Mouse (Mus musculus) NIH3T3 (cell line): Measurements from ENCODE around the gene Ccdc171.
A peak's percentile ranks its signal among the peaks of the same experiment; 100 is the strongest.
"Not testable (repeated sequence)": the region's sequence is repeated elsewhere in the genome, so short reads cannot be mapped to it uniquely, and the experiment has no call there.

Experiments
- DNase-seq: peaks from one replicate; pipeline ENCODE4 v3.0.0-alpha.2; 2012; ENCODE audit warnings: low read depth

Ccdc171 gene

DNA sequence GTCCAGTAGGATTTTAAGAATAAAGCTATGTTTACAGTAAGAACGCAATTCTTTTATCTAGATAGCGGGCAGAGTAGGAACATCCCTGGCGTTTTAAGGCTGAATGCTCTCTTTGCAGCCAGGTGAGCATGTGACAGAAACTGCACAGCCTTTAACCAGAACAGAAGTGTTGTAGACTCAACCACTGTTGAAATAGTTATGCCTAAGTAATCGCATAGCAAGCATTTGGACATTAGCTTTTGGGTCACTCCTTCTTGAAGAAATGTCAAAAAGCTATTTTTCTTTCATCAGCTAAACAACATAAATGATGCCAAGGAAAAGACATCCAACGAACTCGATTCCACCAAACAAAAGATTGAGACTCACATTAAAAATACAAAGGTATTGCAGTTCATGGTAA is 131.7 kb downstream of the Ccdc171 start:
- no peak for DNase-seq

DNA sequence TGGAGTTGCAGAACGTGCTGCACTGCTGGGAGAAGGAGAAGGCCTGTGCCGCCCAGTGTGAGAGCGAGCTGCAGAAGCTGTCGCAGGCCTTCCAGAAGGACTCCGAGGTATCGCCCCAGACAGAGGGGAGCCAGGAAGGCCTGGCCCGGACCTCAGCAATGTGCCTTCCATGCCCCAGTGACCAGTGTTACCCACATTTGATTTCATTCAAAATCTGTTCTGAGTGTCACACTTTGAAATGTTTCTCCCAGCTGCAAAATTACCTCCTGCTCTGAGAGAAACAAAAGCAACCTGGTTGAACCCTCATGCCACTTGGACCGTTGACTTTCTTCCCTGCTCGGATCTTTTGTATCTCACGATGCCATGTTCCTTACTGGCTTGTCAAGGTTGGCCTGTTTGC is 133.1 kb downstream of the Ccdc171 start:
- no peak for DNase-seq

DNA sequence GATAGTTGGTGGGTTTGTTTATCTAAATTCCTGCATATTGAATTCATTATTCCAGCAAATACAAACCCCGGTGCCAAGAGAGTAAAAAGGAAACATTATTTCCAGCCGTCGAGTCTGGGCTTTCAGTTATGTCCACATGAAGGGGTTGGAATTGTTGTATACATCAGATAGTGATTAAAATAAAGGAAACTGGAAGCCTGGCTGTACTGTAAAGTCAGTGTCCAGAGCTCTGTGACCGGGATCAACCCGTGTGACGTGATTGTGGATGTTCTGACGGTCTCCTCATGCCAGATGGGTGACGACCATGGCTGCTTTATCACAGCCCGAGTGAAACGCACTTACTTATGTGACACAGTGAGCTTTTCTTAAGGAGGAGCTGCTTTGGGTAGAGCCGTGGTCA is 134.1 kb downstream of the Ccdc171 start:
- peak; percentile 60 for DNase-seq

DNA sequence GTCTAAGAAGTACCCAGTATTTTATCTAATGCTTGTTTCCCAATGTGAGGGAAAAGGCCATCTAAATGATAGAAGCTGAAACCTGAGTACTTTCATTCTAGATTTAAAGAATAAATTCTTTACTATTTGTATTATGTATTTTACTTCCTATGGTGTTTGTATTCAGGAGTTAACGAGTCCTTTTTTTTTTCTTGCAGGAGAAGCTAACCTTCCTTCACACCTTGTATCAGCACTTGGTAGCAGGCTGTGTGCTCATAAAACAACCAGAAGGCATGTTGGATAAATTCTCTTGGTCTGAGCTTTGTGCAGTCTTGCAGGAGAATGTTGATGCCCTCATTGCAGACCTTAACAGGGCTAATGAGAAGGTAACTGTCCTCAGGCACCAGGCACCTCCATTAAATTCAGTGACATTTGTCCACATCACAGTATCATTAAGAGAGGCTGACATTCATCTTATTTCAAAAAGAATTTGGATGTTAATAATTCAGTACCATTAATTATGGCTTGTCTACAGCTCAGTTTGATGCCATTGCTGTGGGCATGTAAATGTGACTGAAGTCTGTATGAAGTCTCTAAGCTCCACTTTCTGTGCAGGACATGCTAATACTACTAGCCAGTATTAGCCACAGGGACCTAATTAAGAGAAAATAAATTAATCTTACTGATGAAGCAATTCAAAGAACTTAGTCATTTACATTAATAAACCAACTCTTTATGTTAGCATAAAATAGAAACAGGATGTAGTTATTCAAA is 136.3 kb downstream of the Ccdc171 start:
- DNase-seq = no peak

DNA sequence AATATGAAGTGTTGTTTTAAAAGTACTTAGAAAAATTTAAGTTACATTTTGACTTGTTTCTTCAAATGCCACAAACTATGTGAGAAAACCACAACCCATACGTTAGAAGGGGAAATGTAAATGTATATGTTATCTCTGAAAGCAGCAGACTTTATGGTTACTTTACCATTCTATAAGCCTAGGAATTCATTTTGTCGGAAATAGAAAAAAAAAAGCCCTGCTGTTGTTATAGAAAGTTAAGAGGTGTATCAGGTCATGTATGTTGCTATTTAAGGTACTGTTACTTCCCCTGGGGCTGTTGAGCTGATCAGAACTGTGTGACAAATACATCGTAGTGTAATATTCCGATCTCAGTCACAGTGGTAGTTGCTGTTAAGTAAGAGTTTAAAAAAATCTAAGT is 137.0 kb downstream of the Ccdc171 start:
- no peak for DNase-seq

DNA sequence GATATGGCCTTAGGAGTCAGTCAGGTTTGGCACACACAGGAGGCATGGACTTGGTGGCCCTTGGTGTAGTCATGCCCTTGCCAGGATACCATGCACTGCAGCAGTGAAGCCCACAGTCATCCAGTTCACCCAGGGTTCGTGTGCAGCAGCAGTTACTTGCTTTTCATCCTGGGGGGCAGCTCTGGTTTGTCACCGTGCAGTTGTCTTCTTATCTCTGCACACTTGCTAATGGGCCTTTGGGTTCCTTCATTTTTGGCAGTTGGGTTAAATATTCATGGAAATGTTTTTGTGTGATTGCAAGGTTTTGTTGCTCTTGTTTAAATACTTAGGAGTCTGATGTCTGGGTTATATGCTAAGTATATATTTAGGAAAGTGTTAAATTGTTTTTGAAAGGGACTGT is 144.2 kb downstream of the Ccdc171 start:
- no peak for DNase-seq

DNA sequence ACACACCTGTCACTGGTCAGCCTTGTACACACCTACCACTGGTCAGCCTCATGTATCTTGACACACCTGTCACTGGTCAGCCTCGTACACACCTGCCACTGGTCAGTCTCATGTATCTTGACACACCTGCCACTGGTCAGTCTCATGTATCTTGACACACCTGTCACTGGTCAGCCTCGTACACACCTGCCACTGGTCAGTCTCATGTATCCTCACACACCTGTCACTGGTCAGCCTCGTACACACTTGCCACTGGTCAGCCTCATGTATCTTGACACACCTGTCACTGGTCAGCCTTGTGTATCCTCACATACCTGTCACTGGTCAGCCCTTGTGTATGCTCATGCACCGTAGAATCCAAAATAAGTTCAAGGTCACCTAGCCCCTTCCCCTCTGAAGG is 150.0 kb downstream of the Ccdc171 start:
- DNase-seq = not testable (repeated sequence)

DNA sequence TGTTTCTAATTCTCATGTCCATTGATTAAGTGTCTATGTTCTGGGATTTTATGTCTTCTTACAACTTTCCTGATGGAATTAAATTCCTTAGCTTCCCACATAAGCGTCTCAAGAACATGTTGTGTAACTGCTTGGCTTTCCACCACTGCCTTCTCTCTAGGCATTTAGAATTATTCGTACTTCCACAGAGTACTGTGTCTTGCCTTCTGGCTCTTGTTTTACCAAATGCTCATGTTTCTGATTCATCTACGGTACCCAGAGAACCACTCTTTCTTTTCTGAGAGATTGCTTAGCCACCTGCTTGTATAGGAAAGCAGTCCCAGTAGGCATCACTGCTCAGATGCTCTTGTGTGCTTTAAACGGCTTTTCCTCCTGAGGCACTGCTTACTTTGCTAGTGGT is 151.1 kb downstream of the Ccdc171 start:
- DNase-seq = no peak

DNA sequence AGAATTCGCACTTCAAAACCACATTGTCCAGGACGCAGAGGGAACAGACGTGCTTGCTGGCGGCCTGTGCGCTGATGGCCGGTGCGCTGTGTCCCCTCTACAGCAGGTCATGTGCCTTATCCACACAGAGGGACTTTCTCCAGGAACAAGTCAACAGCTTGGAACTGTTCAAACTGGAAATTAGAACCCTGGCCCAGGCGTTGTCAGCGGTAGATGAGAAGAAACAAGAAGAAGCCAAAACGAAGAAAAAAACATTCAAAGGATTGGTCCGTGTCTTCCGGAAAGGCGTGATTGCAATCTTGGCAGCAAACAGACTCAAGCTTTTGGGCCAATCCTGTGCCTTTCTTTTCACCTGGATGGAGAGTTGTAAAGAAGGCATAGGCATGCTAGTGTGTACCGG is 155.7 kb downstream of the Ccdc171 start:
- DNase-seq = no peak

DNA sequence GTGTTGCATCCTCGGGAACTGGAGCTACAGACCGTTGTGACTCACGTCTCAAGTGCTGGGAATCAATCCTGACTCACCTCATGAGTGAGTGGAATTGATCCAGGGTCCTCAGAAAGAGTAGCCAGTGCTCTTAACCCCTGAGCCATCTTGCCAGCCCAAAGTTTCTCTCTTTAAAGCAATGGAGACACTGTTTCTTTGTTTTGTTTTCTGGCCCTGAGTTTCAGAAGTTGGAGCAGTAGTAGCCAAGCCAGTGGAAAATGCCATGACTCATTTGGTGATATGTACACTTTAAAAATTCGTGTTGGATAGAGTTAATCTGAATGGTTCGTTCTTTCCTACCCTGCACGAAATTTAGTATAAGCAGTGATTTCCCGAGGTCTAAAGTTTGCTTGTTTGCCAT is 157.5 kb downstream of the Ccdc171 start:
- DNase-seq = peak; percentile 68

DNA sequence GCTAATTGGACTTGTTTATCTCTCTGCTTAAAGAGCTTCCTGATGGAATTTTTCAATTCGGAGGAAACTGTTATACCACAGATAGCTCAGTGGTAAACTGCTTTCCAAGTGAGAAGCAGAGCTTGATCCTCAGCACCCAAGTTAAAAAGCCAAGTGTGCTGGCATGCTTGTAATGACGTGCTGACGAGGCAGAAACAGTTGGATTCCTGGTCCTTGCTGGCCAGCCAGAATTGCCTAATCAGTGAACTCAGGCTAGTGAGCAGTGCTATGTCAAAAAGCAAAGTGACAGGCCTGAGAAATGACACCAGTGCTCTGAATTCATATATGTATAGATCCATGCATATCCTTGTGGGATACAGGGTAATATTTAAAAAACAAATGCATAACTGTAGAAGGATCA is 174.8 kb downstream of the Ccdc171 start:
- DNase-seq = no peak

DNA sequence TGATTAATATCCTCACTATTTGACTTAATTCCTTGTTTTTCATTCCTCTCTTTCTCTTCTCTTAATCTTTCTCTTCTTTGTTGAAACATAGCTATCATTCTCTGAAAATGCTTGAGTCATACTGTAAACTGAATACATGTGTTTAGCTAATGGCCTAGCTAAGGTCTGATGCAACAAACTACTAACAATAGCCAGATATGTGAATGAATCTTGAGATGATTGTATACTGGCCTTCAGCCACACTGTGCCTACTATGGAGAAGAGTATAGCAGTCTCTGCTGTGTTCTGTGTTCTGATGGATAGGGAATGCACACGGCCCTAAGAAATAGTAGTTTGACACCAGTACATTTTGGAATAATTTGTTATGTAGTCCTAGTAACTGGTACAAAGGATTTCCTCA is 191.7 kb downstream of the Ccdc171 start:
- peak; percentile 82 for DNase-seq

DNA sequence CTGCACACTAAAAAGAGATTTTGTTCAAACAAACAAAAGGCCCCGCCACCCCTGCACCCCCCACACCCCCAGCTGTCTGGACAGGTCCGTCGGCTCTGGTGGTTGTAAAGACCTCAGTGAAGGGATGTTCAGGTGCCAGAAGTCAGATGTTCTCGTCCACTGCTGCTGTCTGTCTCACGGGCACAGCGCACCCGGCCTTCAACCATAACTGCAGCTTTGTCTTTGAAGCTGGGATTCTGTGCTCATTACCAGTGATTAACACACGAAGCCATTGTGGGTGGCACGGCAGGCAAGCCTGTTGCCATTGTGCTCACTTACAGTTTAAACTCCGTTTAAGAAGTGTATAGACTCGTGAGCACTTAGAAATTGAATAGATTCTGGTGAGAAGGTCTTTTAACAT is 194.5 kb downstream of the Ccdc171 start:
- no peak for DNase-seq

DNA sequence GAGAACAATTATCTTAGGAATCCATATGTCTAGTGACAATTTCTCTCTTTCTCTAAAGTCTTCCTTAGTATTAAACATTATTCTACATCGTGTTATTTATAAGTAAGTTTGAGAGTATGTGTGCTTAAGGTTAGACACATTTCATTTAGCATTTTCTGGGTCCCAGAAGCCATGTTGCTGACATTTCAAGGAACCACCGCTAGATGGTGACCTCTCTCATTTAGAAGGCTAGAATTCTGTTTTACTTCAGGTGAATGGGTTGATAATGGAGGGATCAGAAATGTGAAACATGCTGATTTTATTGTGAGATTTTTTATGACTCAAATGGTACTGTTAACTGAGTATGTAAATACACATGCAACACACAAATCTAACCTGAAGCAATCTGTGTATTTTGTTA is 199.8 kb downstream of the Ccdc171 start:
- DNase-seq = peak; percentile 72

DNA sequence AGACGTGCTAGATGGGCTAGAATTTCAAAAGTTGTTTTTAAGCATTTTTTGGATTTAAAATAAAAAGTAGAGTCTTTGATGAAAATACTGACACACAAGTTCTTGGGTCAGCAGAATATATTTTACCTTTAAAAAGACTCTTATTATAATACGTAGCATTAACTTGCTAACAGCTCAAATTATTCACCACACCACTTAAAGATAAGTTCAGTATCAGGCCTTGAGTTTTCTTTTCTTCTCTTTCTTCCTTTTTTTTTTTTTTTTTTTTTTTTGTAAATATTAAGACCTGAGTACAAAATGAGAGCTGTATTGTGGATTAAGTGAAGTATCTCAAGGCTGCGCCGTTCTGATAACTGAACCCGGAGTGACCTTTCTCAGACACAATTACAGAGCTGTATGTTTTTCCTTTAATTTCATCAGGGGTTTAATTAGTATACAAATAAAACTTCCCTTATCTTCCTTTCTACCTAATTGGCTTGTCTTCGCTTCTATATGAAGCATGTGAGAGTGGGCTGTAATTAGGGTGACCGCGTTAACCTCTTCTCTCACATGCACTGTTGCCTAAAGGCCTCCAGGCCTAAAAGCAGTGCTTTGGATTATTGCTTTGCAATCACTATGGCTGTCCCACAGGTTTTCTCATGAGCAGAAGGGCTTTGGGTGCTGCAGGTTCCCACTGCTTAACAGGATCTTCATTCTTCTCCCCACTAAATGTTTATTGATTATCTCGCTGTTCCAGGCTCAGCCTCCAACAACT is 214.0 kb downstream of the Ccdc171 start:
- DNase-seq = no peak

DNA sequence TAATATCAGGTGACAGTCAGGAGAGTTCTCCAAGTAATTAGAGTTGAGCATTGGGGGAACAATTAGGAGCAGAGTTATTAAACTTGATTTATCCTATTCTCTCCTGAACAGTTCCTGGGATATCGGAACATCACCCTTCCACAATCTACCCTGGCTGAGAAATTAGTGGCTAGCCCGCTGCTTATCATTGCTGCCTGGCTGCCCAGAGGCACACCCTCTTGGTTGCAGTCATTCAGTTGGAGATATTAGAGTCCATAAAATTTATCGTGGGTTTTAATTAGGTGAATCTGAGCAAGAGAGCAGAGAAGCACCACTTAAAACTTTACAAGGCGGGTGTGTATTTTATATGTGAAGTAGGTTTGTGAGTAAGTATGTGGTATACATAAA is 214.5 kb downstream of the Ccdc171 start:
- DNase-seq = no peak

DNA sequence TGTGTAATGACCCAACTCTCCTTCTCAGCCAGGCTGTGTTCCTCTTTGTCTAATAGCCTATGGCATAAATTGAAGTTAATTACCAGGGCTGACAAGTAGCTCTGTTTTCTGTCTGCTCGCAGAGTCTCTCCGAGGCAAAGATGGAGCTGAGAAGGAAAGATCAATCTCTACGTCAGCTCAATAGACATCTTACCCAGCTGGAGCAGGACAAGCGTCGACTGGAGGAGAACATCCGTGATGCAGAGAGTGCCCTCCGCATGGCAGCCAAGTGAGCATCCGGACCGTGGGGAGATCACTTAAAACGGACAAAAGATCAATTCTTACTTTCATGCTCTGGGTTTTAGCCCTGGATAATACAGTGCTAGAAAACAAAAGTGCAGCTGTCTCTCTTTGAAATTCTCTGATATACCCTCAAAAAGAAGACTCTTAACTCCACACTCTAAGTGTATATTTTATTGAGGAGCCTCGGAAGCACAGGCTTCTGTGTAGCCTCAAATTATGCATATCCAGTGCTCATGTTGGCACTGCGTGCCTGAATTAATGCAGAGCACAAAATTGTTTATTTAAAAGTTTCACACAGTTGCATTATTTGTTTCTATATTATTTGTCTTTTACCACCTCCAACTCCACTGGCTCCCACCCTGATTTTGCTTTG is 217.6 kb downstream of the Ccdc171 start:
- no peak for DNase-seq

DNA sequence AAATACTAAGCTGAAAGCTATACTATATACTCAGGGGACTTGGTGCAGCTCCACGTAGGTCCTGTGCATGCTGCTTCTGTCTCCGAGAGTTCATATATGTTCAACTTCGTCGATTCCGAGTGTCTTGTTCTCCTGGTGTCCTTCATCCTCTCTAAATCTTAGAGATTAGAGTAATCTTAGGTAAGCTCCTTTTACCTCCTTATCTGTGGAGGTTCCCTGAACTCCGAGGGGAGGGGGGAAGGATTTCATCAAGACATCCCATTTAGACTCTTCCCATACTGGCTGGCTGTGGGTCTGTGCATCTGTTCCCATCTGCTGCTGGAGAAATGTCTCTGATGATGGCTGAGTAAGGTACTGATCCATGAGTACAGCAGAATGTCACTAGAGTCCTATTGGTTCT is 249.8 kb downstream of the Ccdc171 start:
- no peak for DNase-seq

DNA sequence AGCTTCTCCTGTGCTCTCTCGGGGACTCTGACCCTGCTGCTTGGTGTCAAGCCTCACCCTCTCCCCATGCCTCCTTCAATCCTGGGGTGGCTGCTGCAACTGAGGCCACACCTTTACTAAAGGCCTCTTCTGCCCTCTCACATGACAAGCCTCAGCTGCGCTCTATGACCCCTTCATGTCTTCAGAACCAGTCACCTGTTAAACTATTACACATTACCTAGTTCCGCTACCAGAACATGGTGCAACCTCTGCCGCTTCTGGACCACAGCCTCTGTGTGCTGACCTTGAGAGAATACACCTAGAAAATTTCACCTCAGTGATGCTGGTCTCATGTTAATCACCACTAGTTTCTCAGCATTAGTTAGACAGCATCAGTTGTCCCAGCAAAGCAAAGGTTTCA is 254.7 kb downstream of the Ccdc171 start:
- DNase-seq = no peak

DNA sequence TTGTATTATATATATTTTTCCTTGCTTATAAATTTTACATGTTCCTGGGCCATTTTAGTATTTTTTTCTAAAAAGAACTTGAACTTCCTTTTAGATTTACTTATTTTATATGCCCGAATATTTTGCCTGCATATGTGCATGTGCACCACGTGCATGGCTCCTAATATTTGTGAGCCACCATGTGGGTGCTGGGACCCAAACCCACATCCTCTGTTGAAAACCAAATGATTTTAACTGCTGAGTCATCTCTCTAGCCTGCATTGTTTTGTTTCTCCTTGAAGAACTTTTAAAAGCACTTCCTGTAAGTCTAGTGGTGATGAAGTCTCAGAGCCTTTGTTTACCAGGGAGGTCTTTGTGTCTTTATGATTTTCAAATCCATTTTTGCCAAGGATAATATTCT is 259.8 kb downstream of the Ccdc171 start:
- no peak for DNase-seq

DNA sequence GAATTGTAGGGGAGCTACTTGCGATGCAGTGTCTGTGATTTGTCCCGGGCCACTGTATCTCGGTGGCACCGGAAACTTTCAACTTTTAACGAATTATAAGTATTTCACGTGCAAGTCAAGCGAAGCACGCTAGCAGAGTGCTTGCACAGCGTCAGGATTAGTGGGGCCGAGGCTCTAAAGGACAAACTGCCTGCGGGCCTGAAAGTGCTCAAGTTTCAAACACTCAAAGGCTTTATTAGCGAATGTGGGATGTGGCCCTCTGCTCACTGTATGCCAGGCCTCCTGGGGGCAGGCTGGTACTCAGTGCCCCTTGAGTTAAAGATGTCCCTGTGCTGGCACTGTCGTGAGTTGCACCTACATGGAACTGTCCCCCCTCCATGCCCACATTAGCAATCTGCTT is 266.5 kb downstream of the Ccdc171 start:
- DNase-seq = no peak

DNA sequence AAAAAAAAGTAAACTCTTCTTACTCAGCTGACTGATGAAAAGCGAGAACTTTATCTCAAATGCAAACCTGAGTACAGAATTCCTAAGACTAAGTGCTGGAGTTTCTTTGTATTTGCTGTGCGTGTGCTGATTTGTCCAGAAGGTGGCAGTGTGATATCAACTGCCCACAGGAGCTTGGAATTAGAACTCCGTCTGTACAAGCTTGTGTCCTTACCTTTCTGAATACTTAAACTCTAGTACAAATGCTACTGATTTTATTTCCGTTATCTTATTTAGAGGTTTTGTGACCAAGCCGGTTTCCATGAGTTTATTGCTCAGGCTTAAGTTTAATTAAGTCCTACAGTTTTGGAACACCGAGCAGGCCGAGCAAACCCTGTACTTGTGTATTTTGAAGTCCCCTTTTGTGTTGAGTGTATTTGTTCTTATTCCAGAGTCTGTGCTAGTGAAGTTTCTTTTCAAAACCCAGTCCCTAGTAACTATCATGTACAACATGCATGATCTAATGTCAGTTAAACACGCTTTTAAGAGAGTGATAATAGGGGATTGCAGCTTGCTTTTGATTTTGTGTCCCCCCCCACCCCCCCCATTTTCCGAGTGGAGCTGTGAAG is 269.1 kb downstream of the Ccdc171 start:
- peak; percentile 91 for DNase-seq

DNA sequence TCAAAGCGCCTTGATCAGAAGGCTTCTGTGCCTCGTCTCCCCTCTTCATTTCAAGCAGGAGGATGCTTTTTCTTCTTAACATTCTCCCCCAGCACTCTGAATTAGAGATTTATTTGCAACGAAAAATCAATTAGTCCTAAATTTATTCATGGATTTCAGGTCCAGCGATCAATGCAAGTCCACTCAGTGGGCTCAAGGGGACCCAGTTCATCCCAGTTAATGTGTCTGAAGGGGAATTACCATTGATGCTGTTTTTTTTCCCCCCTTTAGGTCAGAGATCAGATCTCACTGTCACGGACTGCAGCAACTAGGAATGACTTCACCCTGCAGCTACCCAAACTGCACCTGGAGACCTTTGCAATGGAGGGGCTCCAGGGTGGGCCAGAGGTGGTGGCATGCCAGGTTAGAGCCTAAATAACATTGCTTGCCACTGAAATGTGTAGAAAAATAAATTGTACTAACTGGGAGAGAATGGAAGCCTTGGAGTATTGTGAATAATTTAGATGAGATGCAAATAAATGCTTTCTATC is 269.6 kb downstream of the Ccdc171 start:
- no peak for DNase-seq
